Mouse (Mus musculus) layer of hippocampus, adult 11-12 months (tissue): Measurements from ENCODE around the gene 2310057J18Rik.
"Not testable (repeated sequence)": the region's sequence is repeated elsewhere in the genome, so short reads cannot be mapped to it uniquely, and the experiment has no call there.

ENCODE experiments used
- DNase-seq: peaks from one replicate; pipeline ENCODE4 v3.0.0; 2022; ENCODE audit warnings: low spot score

The 2310057J18Rik gene

DNA sequence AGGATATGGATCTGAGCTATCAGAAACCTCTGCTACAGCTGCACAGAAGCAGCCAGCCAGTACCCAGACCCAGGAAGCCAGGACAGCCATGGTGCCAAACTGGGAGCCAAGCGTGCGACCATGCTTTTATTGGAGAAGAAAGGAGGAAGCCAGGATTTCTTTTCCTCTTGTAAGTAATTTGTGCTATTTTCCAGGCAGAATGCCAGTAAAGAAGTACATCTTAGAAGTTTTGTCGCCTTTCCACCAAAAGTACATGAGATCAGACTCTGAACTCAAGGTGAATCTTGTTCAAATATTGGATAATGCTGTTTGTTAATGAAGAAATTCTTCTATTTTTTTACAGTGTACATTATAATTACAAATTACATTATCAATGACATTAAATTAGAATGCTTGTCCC, at the start of gene 2310057J18Rik:
Gene 2310057J18Rik (minus strand): TSS at position 101 of the 400 bp plus-strand sequence.
- DNase-seq: no peak

GRCm38 (mm10) chr10:29029960-29030359, 43.9 kb upstream of the 2310057J18Rik start:
- DNase-seq: not testable (repeated sequence)

DNA sequence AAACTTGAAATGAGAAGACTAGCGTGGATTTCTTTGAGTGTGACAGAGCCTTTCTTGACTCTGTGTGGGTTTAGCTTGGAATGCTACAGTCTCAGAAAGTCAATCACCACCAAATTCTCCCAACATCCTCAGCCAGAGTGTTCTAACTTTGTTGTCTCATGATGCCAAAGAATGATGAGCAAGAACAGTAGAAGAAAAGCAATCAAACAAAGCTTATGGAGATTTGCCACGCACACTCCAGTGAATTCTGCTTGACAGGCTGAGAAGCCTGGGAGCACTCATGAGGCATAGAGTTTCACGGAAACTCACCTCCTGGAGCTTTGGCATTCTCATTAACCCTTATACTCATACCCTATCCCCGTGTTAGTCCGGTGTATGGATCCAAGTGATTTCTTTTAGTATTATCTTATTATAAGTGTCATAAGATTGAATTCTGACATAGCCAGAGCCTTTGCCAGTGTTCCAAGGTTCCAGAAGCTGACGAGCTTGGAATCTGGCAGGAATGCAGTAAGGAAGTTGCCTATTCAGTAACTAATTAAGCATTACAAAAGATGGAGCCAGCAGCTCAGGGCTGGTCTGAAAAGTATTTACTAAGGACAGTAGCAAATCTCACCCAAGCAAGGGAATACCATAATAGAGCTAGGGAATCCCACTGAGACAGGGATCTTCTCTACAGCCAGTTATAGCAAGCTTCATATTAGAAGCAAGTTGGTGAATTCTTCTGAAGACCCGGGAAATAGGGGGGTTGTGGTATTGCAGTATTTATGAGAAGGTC, 33.6 kb upstream of the 2310057J18Rik start:
- no peak for DNase-seq

GRCm38 (mm10) chr10:28997776-28998175, 11.7 kb upstream of the 2310057J18Rik start:
- no peak for DNase-seq

DNA sequence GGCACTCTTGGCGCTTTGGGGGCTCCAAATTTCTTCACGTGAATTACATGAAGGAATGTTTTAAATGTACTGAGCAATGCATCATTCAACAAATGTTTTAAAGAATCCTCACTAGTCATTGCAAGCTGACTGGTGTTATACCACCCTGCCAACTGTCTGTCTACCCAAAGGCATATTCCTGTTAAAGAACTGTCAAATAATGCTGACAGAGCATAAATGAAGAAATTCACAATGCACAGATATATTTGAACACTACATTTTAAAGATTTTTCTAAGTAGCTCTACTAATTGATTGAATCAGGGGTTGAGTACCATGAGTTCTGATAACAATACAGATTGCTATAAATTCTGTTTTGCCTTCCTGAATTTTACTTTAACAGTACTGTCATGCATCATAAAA, 2.9 kb upstream of the 2310057J18Rik start:
- DNase-seq: no peak

DNA sequence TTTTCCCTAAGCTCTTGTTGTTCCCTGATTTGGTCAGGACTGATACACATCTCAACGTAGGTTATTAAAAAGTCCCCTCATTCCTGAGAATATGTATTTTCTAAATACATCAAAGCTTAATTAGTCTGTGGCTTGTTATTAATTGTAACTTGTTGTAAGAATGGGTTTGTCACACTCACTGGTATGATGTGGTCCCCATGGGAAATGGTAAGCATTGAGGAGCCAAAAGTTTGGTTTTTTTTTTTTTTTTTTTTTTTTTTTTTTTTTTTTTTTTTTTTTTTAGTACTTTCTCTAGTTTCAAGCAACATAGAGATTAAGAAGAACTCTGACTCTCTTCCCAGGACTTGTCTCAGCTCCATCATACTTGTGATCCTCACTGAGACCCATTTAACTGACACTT, 17.9 kb downstream of the 2310057J18Rik start:
- no peak for DNase-seq

DNA sequence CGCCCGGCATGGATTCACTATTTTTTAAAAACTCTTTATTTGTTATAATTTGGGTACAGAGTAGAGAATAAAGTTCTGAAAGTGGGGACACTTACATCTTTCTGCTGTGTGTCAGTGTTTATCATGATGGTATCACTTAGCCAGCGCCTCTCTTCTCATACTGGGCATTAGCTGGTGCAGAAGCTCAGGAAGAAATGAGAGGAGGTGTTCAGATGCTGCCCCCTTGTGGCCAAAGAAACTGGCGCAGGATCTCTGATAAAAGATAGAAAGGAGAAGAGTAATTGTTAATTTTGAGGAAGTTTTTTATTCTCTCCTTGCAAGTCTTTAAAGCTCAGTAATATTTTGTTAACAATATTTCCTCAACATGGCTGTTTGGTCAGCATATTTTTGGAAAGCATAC, 31.0 kb downstream of the 2310057J18Rik start:
- peak; percentile 72 for DNase-seq

DNA sequence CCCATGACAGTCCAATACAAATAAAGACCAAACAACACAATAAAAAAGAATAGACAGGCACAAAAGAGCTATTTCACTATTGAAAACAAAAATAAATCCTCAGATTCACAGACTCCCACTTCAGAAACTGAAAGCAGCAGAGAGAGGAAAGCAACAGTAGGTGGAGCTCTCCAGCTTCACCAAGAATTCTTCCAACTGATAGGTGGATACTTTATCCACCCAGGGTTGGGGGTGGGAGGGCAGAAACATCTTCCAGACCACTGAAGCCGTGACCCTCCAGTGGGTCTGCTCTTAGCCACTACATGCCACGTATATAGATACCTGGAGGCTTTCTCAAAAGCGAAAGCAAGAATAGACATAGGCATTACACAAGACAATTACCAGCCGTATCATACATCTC, 31.6 kb downstream of the 2310057J18Rik start:
- no peak for DNase-seq
